Mouse (Mus musculus) CD8-positive naive resting alpha-beta T cell, adult 57 days (primary cell): Measurements from ENCODE around the gene Eml2. TPM values are rescaled to one million over a fixed set of nuclear protein-coding genes. Genes with fewer than 3 reads are reported as not detected.

ENCODE experiments used
- total RNA-seq: library from RNA; stranded (reverse); gene quantifications from one replicate; pipeline ENCODE4 v1.2.4, GENCODE M21; 2023

Gene Eml2
- total RNA-seq = 15.5 TPM

GRCm38 (mm10) chr7:19175708-19176515 lies at the start of gene Eml2:
Eml2 (plus strand) TSS chr7:19176421.

GRCm38 (mm10) chr7:19148875-19149541 lies 27.2 kb upstream of the Eml2 start, which contains the start of gene Qpctl:
Qpctl (minus strand) TSS chr7:19149291.

GRCm38 (mm10) chr7:19149626-19150025 lies 26.6 kb upstream of the Eml2 start, which contains the start of gene Snrpd2:
Snrpd2 (plus strand) TSS chr7:19149722.

GRCm38 (mm10) chr7:19165656-19166423 lies 10.4 kb upstream of the Eml2 start, which contains the start of gene Gipr:
Gipr (minus strand) TSS chr7:19166127.

GRCm38 (mm10) chr7:19211996-19212755 lies 36.0 kb downstream of the Eml2 start, which contains the start of gene Gpr4:
Gpr4 (plus strand) TSS chr7:19212538.

GRCm38 (mm10) chr7:19227883-19228792 lies 51.9 kb downstream of the Eml2 start, which contains the start of gene Opa3:
Opa3 (plus strand) TSS chr7:19228334.

Other genes with a start within 250 kb of the Eml2 start
- not detected for gene Nanos2, start 189.0 kb upstream of the Eml2 start, total RNA-seq
- 1.7 TPM for gene Mypop, start 185.2 kb upstream of the Eml2 start, total RNA-seq
- gene Irf2bp1, start 172.4 kb upstream of the Eml2 start, total RNA-seq = 29.4 TPM
- gene Foxa3, start 152.9 kb upstream of the Eml2 start, total RNA-seq = not detected
- 95.9 TPM for gene Sympk, start 152.0 kb upstream of the Eml2 start, total RNA-seq
- gene Rsph6a, start 121.7 kb upstream of the Eml2 start, total RNA-seq = 0.34 TPM
- gene Dmwd, start 100.2 kb upstream of the Eml2 start, total RNA-seq = 1.5 TPM
- gene Dmpk, start 92.6 kb upstream of the Eml2 start, total RNA-seq = 1.5 TPM
- 0.83 TPM for gene Six5, start 81.8 kb upstream of the Eml2 start, total RNA-seq
- not detected for gene Gm4969, start 58.1 kb upstream of the Eml2 start, total RNA-seq
- 23.1 TPM for gene Fbxo46, start 56.6 kb upstream of the Eml2 start, total RNA-seq
- gene Qpctl, start 27.1 kb upstream of the Eml2 start, total RNA-seq = 11.3 TPM
- gene Snrpd2, start 26.7 kb upstream of the Eml2 start, total RNA-seq = 88.9 TPM
- gene Gipr, start 10.3 kb upstream of the Eml2 start, total RNA-seq = not detected
- not detected for gene Gpr4, start 36.1 kb downstream of the Eml2 start, total RNA-seq
- gene Opa3, start 51.9 kb downstream of the Eml2 start, total RNA-seq = 51.9 TPM
- 296 TPM for gene Vasp, start 95.4 kb downstream of the Eml2 start, total RNA-seq
- 2.3 TPM for gene Ppm1n, start 103.6 kb downstream of the Eml2 start, total RNA-seq
- not detected for gene Rtn2, start 106.2 kb downstream of the Eml2 start, total RNA-seq
- 1,017 TPM for gene Fosb, start 133.6 kb downstream of the Eml2 start, total RNA-seq
- 65.9 TPM for gene Ercc1, start 168.4 kb downstream of the Eml2 start, total RNA-seq
- gene Cd3eap, start 183.1 kb downstream of the Eml2 start, total RNA-seq = 12.8 TPM
- 1.6 TPM for gene Ppp1r13l, start 183.3 kb downstream of the Eml2 start, total RNA-seq
- 83.7 TPM for gene Ercc2, start 205.6 kb downstream of the Eml2 start, total RNA-seq
- gene Klc3, start 227.7 kb downstream of the Eml2 start, total RNA-seq = 3.6 TPM
- not detected for gene Ckm, start 228.4 kb downstream of the Eml2 start, total RNA-seq